Mouse (Mus musculus) embryonic fibroblast, embryonic 13.5 days (primary cell): ENCODE results near the gene Vdr.

Experiments
- CTCF ChIP-seq: IDR thresholded peaks from 2 replicates; pipeline ENCODE4 v1.5.1; 2011; ENCODE audit warnings: mild to moderate bottlenecking, control low read depth, low read length, moderate library complexity, borderline replicate concordance; ENCODE audit not compliant: insufficient read depth
- POLR2A ChIP-seq: IDR thresholded peaks from 2 replicates; pipeline ENCODE4 v1.6.1; 2011; ENCODE audit warnings: low read depth, mild to moderate bottlenecking, control low read depth, low read length, moderate library complexity

DNA sequence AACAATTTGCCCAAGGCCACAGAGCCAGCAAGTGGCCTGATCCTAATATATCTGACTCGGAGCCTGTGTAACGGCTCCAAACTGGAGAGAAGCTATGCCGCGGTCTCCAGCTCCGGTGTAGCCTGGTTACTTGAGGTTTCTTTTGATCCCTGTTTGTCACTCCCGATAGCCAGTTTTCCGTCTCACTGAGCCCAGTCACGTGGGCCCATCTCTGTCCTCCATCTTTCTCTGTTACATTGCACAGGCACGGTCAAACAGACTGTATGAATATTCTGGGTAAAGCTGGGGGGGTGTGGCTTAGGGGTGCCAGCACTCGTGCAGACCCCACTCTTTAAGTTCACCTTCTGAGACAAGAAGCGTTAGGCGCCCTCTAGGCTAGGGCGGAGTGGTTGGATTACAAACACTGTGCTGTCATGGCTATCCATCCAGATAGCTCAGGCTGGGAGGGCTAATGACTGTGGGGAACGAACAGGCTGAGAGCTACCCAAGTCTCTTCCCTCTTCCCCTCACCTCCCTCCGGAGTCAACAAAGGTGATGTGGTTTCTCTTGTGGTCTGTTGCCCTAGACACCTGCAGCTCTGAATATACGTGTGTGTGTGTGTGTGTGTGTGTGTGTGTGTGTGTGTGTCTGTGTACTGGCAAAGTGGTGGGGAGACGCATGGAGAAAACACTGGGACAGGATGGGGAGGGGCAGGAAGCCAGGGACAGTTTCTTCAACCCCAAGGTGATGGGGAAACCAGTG, 74.1 kb downstream of the Vdr start:
- TF ChIP-seq CTCF (no peak), POLR2A (no peak)
